Mouse (Mus musculus) cortical plate, adult 2 months (tissue): ENCODE data around the gene Klhdc8b.

ENCODE experiments used
- CTCF ChIP-seq: fragments of 200-500 bp; IDR thresholded peaks from 2 replicates; pipeline ENCODE4 v1.5.1; 2011; ENCODE audit warnings: mild to moderate bottlenecking, control low read depth, low read length; ENCODE audit not compliant: insufficient read depth; ENCODE audit errors: extremely low read depth
- POLR2A ChIP-seq: fragments of 200-500 bp; IDR thresholded peaks from 2 replicates; pipeline ENCODE4 v1.6.1; 2011; ENCODE audit warnings: mild to moderate bottlenecking, low read length, control low read depth; ENCODE audit not compliant: insufficient read depth; ENCODE audit errors: extremely low read depth

- TF ChIP-seq CTCF: no peak
- no peak for TF ChIP-seq POLR2A
These were observed 22.2 kb downstream of the Klhdc8b start for GRCm38 (mm10) chr9:108439176-108439575.
